8 mouse cellular contexts compared by ENCODE assay signal in the genomic region with DNA sequence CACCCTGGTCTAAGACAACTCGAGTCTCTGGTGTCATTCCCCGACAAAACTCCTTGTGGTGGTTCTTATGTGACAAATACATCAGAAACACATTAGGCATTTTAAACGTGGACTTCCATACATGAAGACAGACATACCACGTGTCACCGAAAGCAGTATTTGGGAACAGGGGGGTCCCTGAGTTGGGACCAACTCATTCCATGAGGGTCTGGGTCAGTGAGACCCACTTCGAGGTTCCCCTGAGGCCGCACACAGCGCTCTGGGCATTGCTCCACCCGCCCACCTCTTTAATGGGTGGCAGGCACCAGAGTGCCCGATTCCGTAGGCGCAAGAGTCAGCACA. TPM values are rescaled to one million over a fixed set of nuclear protein-coding genes. Genes with fewer than 3 reads are reported as not detected.
A peak's percentile ranks its signal among the peaks of the same experiment; 100 is the strongest.
DNase-seq lines count a peak whose midpoint lies in the region; ATAC-seq and TF ChIP-seq lines count a peak whose summit lies in the region.

No protein-coding gene starts in this region.

- peaks cover 5% of the 10 kb centered on the region; the same call in 1 of the 2 replicates for H3K9me3 ChIP-seq in megakaryocyte, embryonic 14.5 days
- no peaks in the 10 kb centered on the region for H3K9me3 ChIP-seq in limb, embryonic 11.5 days (ENCODE audit: control insufficient read depth, low read length)
- no peaks in the 10 kb centered on the region for H3K9me3 ChIP-seq in stomach, embryonic 14.5 days (ENCODE audit: control insufficient read depth, low read depth, low read length)

- H3K4me1 ChIP-seq in cerebellum, adult 2 months (ENCODE audit: control insufficient read depth, insufficient read depth, low read length) = no peaks in the 10 kb centered on the region; the same call in 1 of the 2 replicates
- peaks cover 39% of the 10 kb centered on the region for H3K4me1 ChIP-seq in megakaryocyte, embryonic 14.5 days
- peaks cover 32% of the 10 kb centered on the region for H3K4me1 ChIP-seq in limb, embryonic 11.5 days (ENCODE audit: control insufficient read depth, insufficient read depth, low read length)
- H3K4me1 ChIP-seq in stomach, embryonic 14.5 days (ENCODE audit: control insufficient read depth, insufficient read depth, low read length) = peaks cover 11% of the 10 kb centered on the region; the same call in 1 of the 2 replicates

- TF ChIP-seq POLR2A in cerebellum, adult 2 months (IDR thresholded peaks at IDR 0.05; ENCODE audit: borderline replicate concordance, insufficient read depth, low read length) = no peak

- no peak for TF ChIP-seq CTCF in cerebellum, adult 2 months (IDR thresholded peaks at IDR 0.05; ENCODE audit: borderline replicate concordance, insufficient read depth, low read depth, low read length)

- DNase-seq in cerebellum, adult 2 months = no peak
- no peak for DNase-seq in cerebellum, postnatal 4 days (ENCODE audit: low spot score in 2 of 2)
- peak; percentile 36 for DNase-seq in limb, embryonic 11.5 days (ENCODE audit: low spot score)
- no peak for DNase-seq in left cerebral cortex, adult 18-20 months (ENCODE audit: low spot score in 2 of 2)
- DNase-seq in yolk sac, embryonic 10.5 days (ENCODE audit: low spot score) = no peak

- no peak for ATAC-seq in megakaryocyte, adult 5-6 weeks (ENCODE audit: poor library complexity, severe bottlenecking)
- no peak for ATAC-seq in limb, embryonic 11.5 days (ENCODE audit: insufficient number of reproducible peaks, low FRiP score, low TSS enrichment, low read depth)
- no peak for ATAC-seq in stomach, embryonic 14.5 days (ENCODE audit: insufficient number of reproducible peaks, insufficient read depth, low FRiP score, low read depth)

- H3K9ac ChIP-seq in limb, embryonic 11.5 days (ENCODE audit: low read length) = peak overlapping the region; percentile 91
- peak overlapping the region; percentile 95 for H3K9ac ChIP-seq in stomach, embryonic 14.5 days (replicated peaks; ENCODE audit: low read depth, low read length)

- H3K4me2 ChIP-seq in limb, embryonic 11.5 days (ENCODE audit: low read depth, severe bottlenecking) = peak overlapping the region; percentile 94
- peak overlapping the region; percentile 95 for H3K4me2 ChIP-seq in stomach, embryonic 14.5 days (replicated peaks; ENCODE audit: low read depth, low read length)

- 4% methylated on average over 12 of the region's 12 CpGs for WGBS in cerebellum, adult 2 months
- WGBS in limb, embryonic 11.5 days = under 1% methylated on average over 12 of the region's 12 CpGs
- under 1% methylated on average over 12 of the region's 12 CpGs for WGBS in stomach, embryonic 14.5 days

- H3K27ac ChIP-seq in cerebellum, adult 2 months (ENCODE audit: insufficient read depth, low read length) = 0 out of 2 replicates have a peak overlapping the region, but pooled peaks have one; percentile 29
- peak overlapping the region; percentile 94 for H3K27ac ChIP-seq in limb, embryonic 11.5 days (replicated peaks; ENCODE audit: low read depth, low read length)
- peak overlapping the region; percentile 95 for H3K27ac ChIP-seq in stomach, embryonic 14.5 days (ENCODE audit: low read length)

- H3K27me3 ChIP-seq in cerebellum, adult 2 months (ENCODE audit: control insufficient read depth, insufficient read depth, low read length) = no peaks in the 10 kb centered on the region
- H3K27me3 ChIP-seq in megakaryocyte, embryonic 14.5 days (replicated peaks) = peaks cover 82% of the 10 kb centered on the region
- H3K27me3 ChIP-seq in limb, embryonic 11.5 days (ENCODE audit: control insufficient read depth, insufficient read depth, low read length) = peaks cover 20% of the 10 kb centered on the region
- H3K27me3 ChIP-seq in stomach, embryonic 14.5 days (ENCODE audit: control insufficient read depth, insufficient read depth, low read length) = no peaks in the 10 kb centered on the region

- no peaks in the 10 kb centered on the region for H3K36me3 ChIP-seq in megakaryocyte, embryonic 14.5 days (replicated peaks; ENCODE audit: low read length)
- no peaks in the 10 kb centered on the region for H3K36me3 ChIP-seq in limb, embryonic 11.5 days (ENCODE audit: control insufficient read depth, insufficient read depth, low read length)
- H3K36me3 ChIP-seq in stomach, embryonic 14.5 days (ENCODE audit: control insufficient read depth, insufficient read depth, low read length) = no peaks in the 10 kb centered on the region

- H3K4me3 ChIP-seq in cerebellum, adult 2 months (replicated peaks; ENCODE audit: insufficient read depth, low read depth, low read length) = peak overlapping the region; percentile 86
- peak overlapping the region; percentile 91 for H3K4me3 ChIP-seq in megakaryocyte, embryonic 14.5 days (replicated peaks)
- peak overlapping the region; percentile 79 for H3K4me3 ChIP-seq in limb, embryonic 11.5 days (ENCODE audit: low read depth, low read length)
- peak overlapping the region; percentile 82 for H3K4me3 ChIP-seq in stomach, embryonic 14.5 days (ENCODE audit: low read depth, low read length)

RNA-seq across cellular contexts. Expression of a gene that starts 1.3 kb away (rescaled TPM):
- 63.6 and 63.7 TPM in 2 replicates for polyA plus RNA-seq in cerebellum, adult 2 months (2012; rRNA removed)
- 0.65 and 2.7 TPM in 2 replicates for polyA plus RNA-seq in megakaryocyte, embryonic 14.5 days (2012; ENCODE audit: insufficient read depth, low replicate concordance)
- 3.1 and 3.6 TPM in 2 replicates for total RNA-seq in megakaryocyte, adult 5-6 weeks (2015)
- total RNA-seq in megakaryocyte, adult 5-6 weeks (2017) = 2.3 and 2.5 TPM in 2 replicates
- 25.6 and 27.4 TPM in 2 replicates for polyA plus RNA-seq in limb, embryonic 11.5 days (2014; fragmentation: Nextera tagmentation; extraction: Ambion mirVana)
- polyA plus RNA-seq in stomach, embryonic 14.5 days (2014; fragmentation: Nextera tagmentation; extraction: Ambion mirVana) = 71.5 and 79.8 TPM in 2 replicates
- 10 to 100 TPM; 49.4 to 55.7 TPM for total RNA-seq in left cerebral cortex, adult 18-20 months (2021)

Comparison
In these comparisons a context has a peak if more than half of its experiments do, and no peak if none do; other contexts are left out.
1. H3K27ac ChIP-seq: peak in every context shown above with its lines; median percentile 95 in stomach, embryonic 14.5 days; 94 in limb, embryonic 11.5 days; 29 in cerebellum, adult 2 months.